Mouse (Mus musculus) liver, embryonic 14.5 days (tissue): ENCODE measurements around the gene Dlk1.

Experiments
- CTCF ChIP-seq: IDR thresholded peaks from 2 replicates; pipeline ENCODE4 v1.5.1; 2016; ENCODE audit warnings: antibody characterized with exemption, low read depth, control low read depth
- EP300 ChIP-seq: IDR thresholded peaks from 2 replicates; pipeline ENCODE4 v1.6.1; 2016; ENCODE audit warnings: antibody characterized with exemption, low read depth

DNA sequence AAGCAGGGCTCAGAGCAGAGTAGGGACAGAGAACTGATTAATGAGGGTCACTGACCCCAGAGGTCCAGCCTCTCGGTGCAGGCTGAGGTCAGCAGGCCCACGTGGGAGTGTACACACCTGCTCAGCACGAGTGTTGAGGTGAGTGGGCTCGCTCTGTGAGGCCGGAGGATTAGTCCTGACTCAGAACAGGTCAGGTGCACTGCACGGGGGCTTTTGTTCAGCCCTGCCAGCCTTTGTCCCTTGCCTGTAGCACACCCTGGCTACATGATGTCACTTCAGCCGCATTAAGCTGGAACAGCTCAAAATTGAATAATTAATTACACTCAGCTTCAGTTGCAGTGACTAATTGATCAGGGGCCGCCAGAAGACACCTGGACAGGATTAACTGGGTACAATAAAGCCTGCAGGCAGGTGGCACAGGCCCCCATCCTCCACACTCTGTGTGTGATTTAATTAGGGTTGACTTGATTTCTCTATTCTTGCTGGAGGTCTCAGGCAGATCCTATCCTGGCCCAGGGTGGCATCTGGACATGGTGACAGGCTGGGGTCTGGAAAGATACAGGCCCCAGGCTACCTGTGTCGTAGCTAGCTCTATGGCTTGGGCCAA is 57.0 kb downstream of the Dlk1 start:
- TF ChIP-seq EP300 = no peak
- no peak for TF ChIP-seq CTCF
